Mouse (Mus musculus) heart, embryonic 14.5 days (tissue): ENCODE results near the gene Slc17a4. TPM values are rescaled to one million over a fixed set of nuclear protein-coding genes. Genes with fewer than 3 reads are reported as not detected.
A peak's percentile ranks its signal among the peaks of the same experiment; 100 is the strongest.

Experiments used
- ATAC-seq: fragments of 200-750 bp; cut with Nextera tagmentation; 2 replicates; pipeline ENCODE4 v1.8.0; 2017; ENCODE audit warnings: low read depth, moderate TSS enrichment; ENCODE audit not compliant: insufficient number of reproducible peaks, insufficient read depth, low FRiP score
- H3K27ac ChIP-seq, 2 experiments: fragments of 200-500 bp in 1 of 2; fragments of 300-500 bp in 1 of 2; sonication (generic) in 1 of 2; replicated peaks in 1 of 2; 2 replicates each; pipeline ENCODE4 v1.5.1; 2012 to 2014; ENCODE audit warnings: low read depth in 2 of 2, low read length in 2 of 2, control low read depth in 1 of 2, mild to moderate bottlenecking in 1 of 2, mixed read lengths in 1 of 2; ENCODE audit not compliant: control insufficient read depth in 1 of 2, insufficient read depth in 1 of 2
- H3K27me3 ChIP-seq: fragments of 300-500 bp; sonication (generic); 2 replicates; pipeline ENCODE4 v1.6.1; 2014; ENCODE audit warnings: mild to moderate bottlenecking, low read length, control low read depth; ENCODE audit not compliant: control insufficient read depth, insufficient read depth
- H3K36me3 ChIP-seq: fragments of 300-500 bp; sonication (generic); 2 replicates; pipeline ENCODE4 v1.6.1; 2014; ENCODE audit warnings: mild to moderate bottlenecking, control low read depth, low read length, mixed read lengths; ENCODE audit not compliant: control insufficient read depth, insufficient read depth
- H3K4me1 ChIP-seq, 2 experiments: fragments of 200-500 bp in 1 of 2; fragments of 300-500 bp in 1 of 2; sonication (generic) in 1 of 2; 2 replicates each; pipeline ENCODE4 v1.6.1; 2012 to 2014; ENCODE audit warnings: low read length in 2 of 2, control low read depth in 1 of 2, mixed read lengths in 1 of 2; ENCODE audit not compliant: control insufficient read depth in 2 of 2, insufficient read depth in 2 of 2
- H3K4me2 ChIP-seq: fragments of 300-500 bp; sonication (generic); 2 replicates; pipeline ENCODE4 v1.6.1; 2014; ENCODE audit warnings: mild to moderate bottlenecking, low read length
- H3K4me3 ChIP-seq, 2 experiments: fragments of 200-500 bp in 1 of 2; fragments of 300-500 bp in 1 of 2; sonication (generic) in 1 of 2; 2 replicates each; pipeline ENCODE4 v1.5.1; 2012 to 2014; ENCODE audit warnings: low read length in 2 of 2, mild to moderate bottlenecking in 2 of 2, control low read depth in 1 of 2, low read depth in 1 of 2, moderate library complexity in 1 of 2; ENCODE audit not compliant: control insufficient read depth in 1 of 2, insufficient read depth in 1 of 2
- H3K9ac ChIP-seq: fragments of 300-500 bp; sonication (generic); 2 replicates; pipeline ENCODE4 v1.6.1; 2014; ENCODE audit warnings: mild to moderate bottlenecking, low read length
- H3K9me3 ChIP-seq: fragments of 300-500 bp; sonication (generic); 2 replicates; pipeline ENCODE4 v1.6.1; 2016; ENCODE audit warnings: low read length, control low read depth; ENCODE audit not compliant: control insufficient read depth
- WGBS: fragments of 180-500 bp; shearing (Covaris S2); extraction: QIAGEN DNeasy Blood & Tissue Kit; methylation state at CpG from one replicate; pipeline ENCODE4 v1.1.7; 2014; 5-methylcytosine and 5-hydroxymethylcytosine counted together
- polyA plus RNA-seq: library from polyadenylated mRNA; unstranded; fragments of >200 nt; fragmentation: Nextera tagmentation; extraction: Ambion mirVana; gene quantifications from 2 replicates; pipeline ENCODE4 v1.2.1, GENCODE M21; 2014

Slc17a4 gene
- polyA plus RNA-seq, 1 experiment from 2014 or later = not detected

DNA sequence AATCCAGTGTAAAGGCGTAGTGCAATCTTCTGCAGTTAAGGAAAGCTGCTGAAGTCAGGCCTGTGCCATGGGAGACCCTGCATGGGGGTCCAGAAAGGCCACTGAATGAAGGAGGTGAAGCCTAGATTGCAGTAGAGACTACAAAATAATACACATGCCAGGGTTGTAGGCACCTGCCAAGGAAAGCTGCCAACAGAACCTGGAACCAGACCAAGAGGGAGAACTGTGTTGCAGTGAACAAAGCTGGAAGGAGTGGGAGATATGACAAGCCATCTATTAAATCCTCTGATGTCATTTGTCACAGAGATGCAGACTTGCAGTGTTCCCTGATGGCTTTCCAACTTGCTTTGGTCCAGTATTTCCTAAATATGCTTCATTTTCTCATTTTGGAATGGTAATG lies 23.9 kb upstream of the Slc17a4 start:
- no peak overlapping the region for H3K4me2 ChIP-seq
- no peak overlapping the region for H3K27ac ChIP-seq
- no peak for ATAC-seq
- H3K36me3 ChIP-seq = no peaks in the 10 kb centered on the region
- no peaks in the 10 kb centered on the region for H3K27me3 ChIP-seq
- H3K4me3 ChIP-seq = no peak overlapping the region
- 90% methylated on average over 1 of the region's 1 CpGs for WGBS
- no peaks in the 10 kb centered on the region for H3K4me1 ChIP-seq
- no peaks in the 10 kb centered on the region for H3K9me3 ChIP-seq
- no peak overlapping the region for H3K9ac ChIP-seq

DNA sequence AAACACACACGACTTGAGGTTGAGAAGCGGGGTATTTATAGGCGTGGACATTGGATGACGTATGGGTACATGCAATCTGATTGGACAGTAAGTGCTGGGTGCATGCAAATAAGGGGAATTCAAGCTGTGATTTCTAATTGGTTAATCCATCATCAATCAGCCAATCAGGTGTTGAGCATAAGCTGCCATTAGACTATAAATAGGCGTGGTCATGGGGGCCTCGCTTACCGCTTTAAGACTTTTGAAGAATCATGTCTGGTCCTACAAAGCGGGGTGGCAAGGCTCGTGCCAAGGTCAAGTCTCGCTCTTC lies 19.4 kb upstream of the Slc17a4 start, which contains the start of gene Hist1h2aa:
TSS of gene Hist1h2aa (plus strand) at position 252 of the 310 bp plus-strand sequence.
- Histone ChIP-seq H3K36me3 (no peaks in the 10 kb centered on the region), H3K27me3 (no peaks in the 10 kb centered on the region), H3K9ac (no peak within 1 kb of the TSS), H3K9me3 (no peaks in the 10 kb centered on the region), H3K4me2 (no peak within 1 kb of the TSS), H3K27ac (no peak within 1 kb of the TSS), H3K4me3 (no peak within 1 kb of the TSS), H3K4me1 (no peaks in the 10 kb centered on the region)
- 87% methylated on average over 10 of the region's 10 CpGs for WGBS
- no peak for ATAC-seq

GRCm38 (mm10) chr13:23933421-23934210 lies 18.8 kb upstream of the Slc17a4 start, which contains the start of gene Hist1h2ba:
TSS of gene Hist1h2ba (minus strand) at chr13:23934156.
- H3K27me3 ChIP-seq = no peaks in the 10 kb centered on the region
- no peaks in the 10 kb centered on the region for H3K36me3 ChIP-seq
- no peak within 1 kb of the TSS for H3K4me2 ChIP-seq
- no peak within 1 kb of the TSS for H3K9ac ChIP-seq
- WGBS = 87% methylated on average over 34 of the region's 39 CpGs
- ATAC-seq = no peak
- no peak within 1 kb of the TSS for H3K27ac ChIP-seq
- no peaks in the 10 kb centered on the region for H3K9me3 ChIP-seq
- H3K4me1 ChIP-seq = no peaks in the 10 kb centered on the region
- H3K4me3 ChIP-seq = no peak within 1 kb of the TSS

DNA sequence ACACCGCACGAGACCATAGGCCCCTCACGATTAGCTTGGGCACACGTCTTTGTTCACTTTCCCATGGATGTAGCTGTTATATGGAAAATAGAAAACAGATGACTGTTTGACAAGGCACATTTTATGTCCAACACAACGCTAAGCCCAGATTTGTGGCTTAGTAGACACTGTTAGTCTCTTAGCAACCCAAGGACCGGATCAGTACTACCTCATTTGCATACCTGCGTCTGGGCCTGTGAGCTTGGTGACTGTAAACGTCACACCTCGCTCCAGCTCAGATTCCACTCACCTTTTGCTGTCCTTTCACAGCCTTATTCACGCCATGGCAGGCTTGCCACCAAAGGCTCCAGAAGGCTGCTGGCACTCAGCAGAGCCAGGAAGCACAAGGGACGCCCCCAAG lies 16.1 kb upstream of the Slc17a4 start:
- ATAC-seq = no peak
- Histone ChIP-seq H3K9me3 (no peaks in the 10 kb centered on the region), H3K4me3 (no peak overlapping the region), H3K4me2 (no peak overlapping the region), H3K27me3 (no peaks in the 10 kb centered on the region), H3K4me1 (peaks cover 0 to 4% of the 10 kb centered on the region in 2 experiments; a peak in 1 of 4 replicates), H3K9ac (no peak overlapping the region), H3K36me3 (no peaks in the 10 kb centered on the region), H3K27ac (no peak overlapping the region)
- WGBS = 72% methylated on average over 11 of the region's 11 CpGs

- Histone ChIP-seq H3K9ac (no peak overlapping the region), H3K9me3 (no peaks in the 10 kb centered on the region), H3K4me1 (peaks cover 0 to 4% of the 10 kb centered on the region in 2 experiments; a peak in 1 of 4 replicates), H3K4me2 (no peak overlapping the region), H3K27ac (no peak overlapping the region), H3K36me3 (no peaks in the 10 kb centered on the region), H3K4me3 (no peak overlapping the region), H3K27me3 (no peaks in the 10 kb centered on the region)
- ATAC-seq = no peak
- 93% methylated on average over 9 of the region's 9 CpGs for WGBS
These were observed 15.7 kb upstream of the Slc17a4 start for GRCm38 (mm10) chr13:23930461-23930860.

DNA sequence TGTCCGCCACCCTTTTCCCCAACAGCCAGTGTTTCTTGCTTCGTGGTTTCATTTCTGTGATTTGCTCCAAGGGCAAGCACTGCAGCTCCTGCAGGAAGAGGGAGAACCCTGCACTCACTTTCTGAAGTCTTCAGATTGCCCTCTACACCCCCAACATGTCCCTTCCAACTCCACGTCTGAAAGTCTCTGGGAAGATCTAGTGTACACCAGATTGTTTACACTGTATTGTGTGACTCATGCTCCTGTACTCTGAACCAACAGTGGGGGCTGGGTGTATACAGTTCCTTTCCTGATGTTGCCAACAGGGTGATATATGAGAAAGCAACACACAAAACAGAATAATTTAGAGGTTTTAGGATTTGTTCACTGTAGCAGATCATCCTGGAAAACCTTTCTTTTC lies 13.8 kb upstream of the Slc17a4 start:
- Histone ChIP-seq H3K36me3 (no peaks in the 10 kb centered on the region), H3K9ac (no peak overlapping the region), H3K27me3 (no peaks in the 10 kb centered on the region), H3K4me1 (peaks cover 0 to 5% of the 10 kb centered on the region in 2 experiments; a peak in 1 of 4 replicates), H3K9me3 (no peaks in the 10 kb centered on the region), H3K27ac (no peak overlapping the region), H3K4me2 (peak overlapping the region; percentile 2; the same call in 1 of the 2 replicates), H3K4me3 (no peak overlapping the region)
- ATAC-seq = no peak
- WGBS = 49% methylated on average over 3 of the region's 3 CpGs

DNA sequence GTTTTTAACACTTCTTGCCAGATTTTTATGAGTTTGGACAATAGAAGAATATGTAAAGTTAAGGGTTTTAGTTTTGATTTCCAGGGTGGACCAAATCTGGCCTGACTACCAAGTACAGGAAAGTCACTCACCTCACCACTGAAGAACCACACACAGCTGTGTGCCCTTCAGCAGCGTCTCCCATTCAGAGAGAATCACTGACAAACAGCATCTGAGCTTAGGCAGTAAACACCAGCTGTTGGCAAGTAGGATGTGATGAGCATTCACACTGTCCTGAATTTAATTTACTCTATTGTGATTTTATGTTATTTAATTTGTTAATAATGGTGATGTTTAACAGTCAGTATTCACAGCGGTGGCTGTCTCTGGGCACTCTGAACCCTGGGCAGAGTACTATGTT lies 11.0 kb upstream of the Slc17a4 start:
- WGBS = 75% methylated on average over 2 of the region's 2 CpGs
- Histone ChIP-seq H3K9ac (no peak overlapping the region), H3K36me3 (no peaks in the 10 kb centered on the region), H3K4me2 (no peak overlapping the region), H3K4me3 (no peak overlapping the region), H3K27me3 (no peaks in the 10 kb centered on the region), H3K9me3 (no peaks in the 10 kb centered on the region), H3K4me1 (peaks cover 0 to 6% of the 10 kb centered on the region in 2 experiments; a peak in 1 of 4 replicates), H3K27ac (no peak overlapping the region)
- ATAC-seq = no peak

DNA sequence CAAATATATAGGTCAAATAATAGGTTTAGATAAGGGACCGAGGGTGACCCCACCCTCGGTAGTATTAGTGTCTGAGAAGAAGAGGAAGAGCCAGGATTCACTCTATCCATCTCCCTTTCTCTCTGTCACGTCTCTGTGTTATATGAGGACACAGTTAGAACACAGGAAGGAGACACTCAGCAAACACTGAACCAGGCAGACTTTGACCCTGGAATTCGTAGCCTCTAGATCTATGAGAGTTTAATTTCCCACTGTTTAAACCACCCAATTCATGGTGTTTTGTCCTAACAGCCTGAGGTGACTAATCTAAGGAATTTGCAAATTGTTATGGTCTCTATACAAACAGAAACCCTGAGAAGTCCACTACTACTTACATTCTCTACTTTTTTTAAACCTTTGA lies 2.9 kb upstream of the Slc17a4 start:
- 62% methylated on average over 4 of the region's 4 CpGs for WGBS
- no peak for ATAC-seq

More for the DNA sequence above, 2.9 kb upstream of the Slc17a4 start:
- no peak overlapping the region for H3K9ac ChIP-seq
- no peak overlapping the region for H3K4me2 ChIP-seq
- no peaks in the 10 kb centered on the region for H3K36me3 ChIP-seq
- H3K9me3 ChIP-seq = no peaks in the 10 kb centered on the region
- peaks cover 13 to 29% of the 10 kb centered on the region in 2 experiments for H3K4me1 ChIP-seq
- no peak overlapping the region for H3K27ac ChIP-seq
- no peak overlapping the region for H3K4me3 ChIP-seq
- no peaks in the 10 kb centered on the region for H3K27me3 ChIP-seq
